ENCODE assay signal across 8 mouse cellular contexts in the genomic region with DNA sequence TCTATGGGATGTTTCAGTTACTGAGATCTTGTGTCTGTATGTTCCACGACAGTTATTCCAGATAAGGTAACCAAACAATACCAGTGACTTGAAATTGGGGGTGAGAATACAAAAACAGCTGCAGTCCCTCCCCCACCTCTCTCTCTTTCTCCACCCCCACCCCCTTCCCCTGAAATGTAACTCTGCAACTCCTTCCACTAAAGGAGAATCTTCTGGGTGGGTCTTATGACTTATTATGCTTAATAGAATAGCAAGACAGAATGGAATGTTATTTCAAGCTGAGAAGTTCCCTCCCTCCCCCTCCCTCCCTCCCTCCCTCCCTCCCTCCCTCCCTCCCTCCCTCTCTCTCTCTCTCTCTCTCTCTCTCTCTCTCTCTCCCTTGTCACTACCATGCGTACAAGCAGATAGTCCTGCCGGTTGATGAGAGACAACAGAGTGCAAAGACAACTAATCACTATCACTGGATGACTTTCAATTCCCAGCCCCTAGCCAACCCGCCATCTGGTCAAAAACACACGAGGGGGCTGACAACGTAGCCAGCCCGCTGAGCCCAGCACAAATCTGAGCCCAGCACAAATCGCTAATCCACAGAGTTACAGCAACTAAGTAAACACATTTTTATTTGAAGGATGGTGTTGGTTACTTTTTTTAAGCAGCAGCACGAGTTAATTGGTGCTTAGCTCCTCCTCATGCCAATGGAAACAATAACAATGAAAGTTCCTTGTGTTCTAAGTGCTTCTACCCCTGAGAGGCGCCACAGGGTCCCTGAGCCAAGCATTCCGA. TPM values are rescaled to one million over a fixed set of nuclear protein-coding genes. Genes with fewer than 3 reads are reported as not detected.
DNase-seq lines count a peak whose midpoint lies in the region; ATAC-seq and TF ChIP-seq lines count a peak whose summit lies in the region.

No protein-coding gene starts in this region.

- peak overlapping the region; percentile 57 for H3K27ac ChIP-seq in heart, embryonic 10.5 days
- peak overlapping the region; percentile 57 for H3K27ac ChIP-seq in lung, postnatal 0 days (ENCODE audit: low read length)
- H3K27ac ChIP-seq in limb, embryonic 12.5 days: no peak overlapping the region
- peak overlapping the region; percentile 53; the same call in 1 of the 2 replicates for H3K27ac ChIP-seq in stomach, postnatal 0 days (replicated peaks)

- peaks cover 28% of the 10 kb centered on the region for H3K27me3 ChIP-seq in heart, embryonic 10.5 days (ENCODE audit: insufficient read depth, poor library complexity, severe bottlenecking)
- H3K27me3 ChIP-seq in lung, postnatal 0 days (replicated peaks; ENCODE audit: insufficient read depth, low read length): no peaks in the 10 kb centered on the region
- H3K27me3 ChIP-seq in limb, embryonic 12.5 days: peaks cover 54% of the 10 kb centered on the region
- no peaks in the 10 kb centered on the region for H3K27me3 ChIP-seq in stomach, postnatal 0 days (ENCODE audit: control insufficient read depth, insufficient read depth, low read length)

- H3K9ac ChIP-seq in lung, postnatal 0 days (replicated peaks; ENCODE audit: low read depth): no peak overlapping the region
- H3K9ac ChIP-seq in limb, embryonic 12.5 days (replicated peaks): no peak overlapping the region
- H3K9ac ChIP-seq in stomach, postnatal 0 days (ENCODE audit: low read length): no peak overlapping the region

- DNase-seq in heart, embryonic 10.5 days (ENCODE audit: low spot score): no peak
- no peak for DNase-seq in heart, adult 11 months
- peak; percentile 66 for DNase-seq in lung, postnatal 0 days (ENCODE audit: low spot score)
- DNase-seq in lung, adult 2 months: no peak
- no peak for DNase-seq in stomach, postnatal 0 days (ENCODE audit: low spot score)
- no peak for DNase-seq in right cerebral cortex, postnatal 36 days (ENCODE audit: low spot score in 2 of 2)
- no peak for DNase-seq in spleen, postnatal 36 days (ENCODE audit: low spot score in 2 of 2)

- H3K4me2 ChIP-seq in lung, postnatal 0 days (replicated peaks; ENCODE audit: low read depth, low read length): peak overlapping the region; percentile 45
- H3K4me2 ChIP-seq in limb, embryonic 12.5 days: peak overlapping the region; percentile 40
- H3K4me2 ChIP-seq in stomach, postnatal 0 days (replicated peaks; ENCODE audit: low read depth): peak overlapping the region; percentile 42

- 2% methylated on average over 9 of the region's 11 CpGs for WGBS in heart, embryonic 10.5 days
- WGBS in lung, postnatal 0 days: 3% methylated on average over 10 of the region's 11 CpGs
- 5% methylated on average over 10 of the region's 11 CpGs for WGBS in lung, adult 2 months
- 6% methylated on average over 11 of the region's 11 CpGs for WGBS in limb, embryonic 12.5 days
- 2% methylated on average over 10 of the region's 11 CpGs for WGBS in stomach, postnatal 0 days

- no peak for TF ChIP-seq POLR2A in lung, adult 2 months (IDR thresholded peaks at IDR 0.05; ENCODE audit: borderline replicate concordance, extremely low read depth, low read depth, low read length)

- TF ChIP-seq CTCF in lung, postnatal 0 days (IDR thresholded peaks at IDR 0.05): peak; percentile 32; the same call in 1 of the 2 replicates
- no peak for TF ChIP-seq CTCF in lung, adult 2 months (IDR thresholded peaks at IDR 0.05; ENCODE audit: insufficient read depth, low read length)
- peak; percentile 29 for TF ChIP-seq CTCF in stomach, postnatal 0 days (IDR thresholded peaks at IDR 0.05; ENCODE audit: low read depth)

- no peaks in the 10 kb centered on the region for H3K9me3 ChIP-seq in heart, embryonic 10.5 days
- no peaks in the 10 kb centered on the region for H3K9me3 ChIP-seq in lung, postnatal 0 days (ENCODE audit: low read length)
- H3K9me3 ChIP-seq in limb, embryonic 12.5 days: no peaks in the 10 kb centered on the region
- no peaks in the 10 kb centered on the region for H3K9me3 ChIP-seq in stomach, postnatal 0 days (ENCODE audit: control insufficient read depth, low read length)

- peak; percentile 53 for ATAC-seq in lung, postnatal 0 days
- ATAC-seq in limb, embryonic 12.5 days (ENCODE audit: insufficient number of reproducible peaks, insufficient read depth, low FRiP score, low TSS enrichment, low read depth): no peak
- peak; percentile 51; the same call in 1 of the 2 replicates for ATAC-seq in stomach, postnatal 0 days (ENCODE audit: low FRiP score, low TSS enrichment)

- no peak for TF ChIP-seq EP300 in lung, postnatal 0 days (IDR thresholded peaks at IDR 0.05)
- no peak for TF ChIP-seq EP300 in stomach, postnatal 0 days (optimal IDR thresholded peaks at IDR 0.05)

- H3K36me3 ChIP-seq in heart, embryonic 10.5 days: 0 out of 2 replicates have a peak, but pooled peaks cover 7% of the 10 kb centered on the region
- no peaks in the 10 kb centered on the region for H3K36me3 ChIP-seq in lung, postnatal 0 days (ENCODE audit: insufficient read depth, low read length)
- H3K36me3 ChIP-seq in limb, embryonic 12.5 days: no peaks in the 10 kb centered on the region
- H3K36me3 ChIP-seq in stomach, postnatal 0 days (ENCODE audit: control insufficient read depth, insufficient read depth, low read length): no peaks in the 10 kb centered on the region

- H3K4me3 ChIP-seq in heart, embryonic 10.5 days: peak overlapping the region; percentile 41
- peak overlapping the region; percentile 21 for H3K4me3 ChIP-seq in lung, postnatal 0 days (ENCODE audit: low read depth, low read length)
- no peak overlapping the region for H3K4me3 ChIP-seq in lung, adult 2 months (replicated peaks; ENCODE audit: extremely low read depth, low read depth, low read length)
- H3K4me3 ChIP-seq in limb, embryonic 12.5 days (replicated peaks): no peak overlapping the region
- peak overlapping the region; percentile 17; the same call in 1 of the 2 replicates for H3K4me3 ChIP-seq in stomach, postnatal 0 days (ENCODE audit: low read depth, low read length)

- peaks cover 53% of the 10 kb centered on the region for H3K4me1 ChIP-seq in heart, embryonic 10.5 days
- no peaks in the 10 kb centered on the region for H3K4me1 ChIP-seq in lung, postnatal 0 days (ENCODE audit: insufficient read depth, low read depth, low read length)
- no peaks in the 10 kb centered on the region; the same call in 1 of the 2 replicates for H3K4me1 ChIP-seq in lung, adult 2 months (ENCODE audit: control insufficient read depth, insufficient read depth, low read length)
- H3K4me1 ChIP-seq in limb, embryonic 12.5 days (replicated peaks): peaks cover 22% of the 10 kb centered on the region
- H3K4me1 ChIP-seq in stomach, postnatal 0 days (replicated peaks; ENCODE audit: control insufficient read depth, insufficient read depth): no peaks in the 10 kb centered on the region

RNA-seq across cellular contexts. Expression of a gene that starts 25.9 kb away (rescaled TPM):
- 26.9 and 40.5 TPM in 2 replicates for polyA plus RNA-seq in heart, embryonic 10.5 days (2016; fragmentation: Nextera tagmentation; extraction: Ambion mirVana)
- polyA plus RNA-seq in lung, postnatal 0 days (2015; fragmentation: Nextera tagmentation; extraction: Ambion mirVana): 22.2 and 23.6 TPM in 2 replicates
- 57.7 and 72.4 TPM in 2 replicates for polyA plus RNA-seq in lung, adult 2 months (2012; rRNA removed)
- 12.0 TPM in 2 replicates for polyA plus RNA-seq in limb, embryonic 12.5 days (2016; fragmentation: Nextera tagmentation; extraction: Ambion mirVana)
- polyA plus RNA-seq in stomach, postnatal 0 days (2015; fragmentation: Nextera tagmentation; extraction: Ambion mirVana): 28.9 and 29.0 TPM in 2 replicates

Comparison
In these comparisons a context has a peak if more than half of its experiments do, and no peak if none do; other contexts are left out.
1. H3K4me3 ChIP-seq: peak in heart, embryonic 10.5 days (single experiment), lung, postnatal 0 days (single experiment) and stomach, postnatal 0 days (single experiment); none in lung, adult 2 months (single experiment) and limb, embryonic 12.5 days (single experiment).
2. Peak in every context shown above with its lines, with median percentiles within 50 percentile points of each other: H3K4me2 ChIP-seq.